Mouse (Mus musculus) erythroblast, embryonic 14.5 days (primary cell): Measurements from ENCODE around the gene Klf3. TPM values are rescaled to one million over a fixed set of nuclear protein-coding genes. Genes with fewer than 3 reads are reported as not detected.
"Not testable (repeated sequence)": the region's sequence is repeated elsewhere in the genome, so short reads cannot be mapped to it uniquely, and the experiment has no call there.

Experiments used
- H3K27me3 ChIP-seq: 2 replicates; pipeline ENCODE4 v1.6.1; 2012; ENCODE audit warnings: inconsistent platforms; ENCODE audit not compliant: control insufficient read depth
- H3K36me3 ChIP-seq: 2 replicates; pipeline ENCODE4 v1.6.1; 2012; ENCODE audit warnings: mild to moderate bottlenecking, inconsistent platforms; ENCODE audit not compliant: control insufficient read depth
- H3K4me1 ChIP-seq: 2 replicates; pipeline ENCODE4 v1.6.1; 2012; ENCODE audit warnings: inconsistent platforms; ENCODE audit not compliant: control insufficient read depth
- H3K4me3 ChIP-seq: replicated peaks from 2 replicates; pipeline ENCODE3; 2012; ENCODE audit warnings: moderate library complexity, mild to moderate bottlenecking, inconsistent platforms
- H3K9me3 ChIP-seq: 2 replicates; pipeline ENCODE4 v1.6.1; 2012; ENCODE audit warnings: low read length, inconsistent platforms, mixed read lengths; ENCODE audit not compliant: control insufficient read depth
- GATA1 ChIP-seq: IDR thresholded peaks from 2 replicates; pipeline ENCODE4 v1.6.1; 2012; ENCODE audit warnings: low read length, inconsistent platforms, mixed read lengths
- TAL1 ChIP-seq: IDR thresholded peaks from 3 replicates; pipeline ENCODE4 v1.6.1; 2012; ENCODE audit warnings: low read length, inconsistent platforms, mixed read lengths
- polyA plus RNA-seq: library from polyadenylated mRNA; stranded (reverse); fragments of >175 nt; gene quantifications from 2 replicates; pipeline ENCODE4 v1.2.3, GENCODE M21; 2012

The Klf3 gene
- polyA plus RNA-seq, 1 experiment = 88.0 TPM

DNA sequence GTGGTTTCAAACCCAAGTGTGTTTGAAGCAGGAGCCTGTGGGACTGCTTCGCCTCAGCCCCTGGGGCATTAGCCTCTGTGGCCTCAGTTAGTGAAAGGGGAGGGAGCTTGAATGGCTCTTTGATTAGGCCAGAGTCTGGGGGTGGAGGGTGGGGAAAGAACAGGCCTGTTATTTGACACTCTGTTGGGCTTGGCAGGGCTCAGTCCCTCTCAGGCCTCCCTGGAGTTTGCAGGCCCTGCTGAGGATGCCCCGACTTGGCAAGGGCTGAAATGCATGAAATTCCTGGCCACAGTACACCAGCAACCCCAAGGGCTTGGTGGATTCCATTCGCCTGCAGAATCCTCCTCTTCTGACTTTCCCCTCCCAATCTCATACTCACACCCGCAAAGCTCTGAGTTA lies 74.8 kb downstream of the Klf3 start:
- H3K9me3 ChIP-seq = no peaks in the 10 kb centered on the region
- no peaks in the 10 kb centered on the region for H3K4me1 ChIP-seq
- TF ChIP-seq TAL1 = no peak
- no peak for TF ChIP-seq GATA1

DNA sequence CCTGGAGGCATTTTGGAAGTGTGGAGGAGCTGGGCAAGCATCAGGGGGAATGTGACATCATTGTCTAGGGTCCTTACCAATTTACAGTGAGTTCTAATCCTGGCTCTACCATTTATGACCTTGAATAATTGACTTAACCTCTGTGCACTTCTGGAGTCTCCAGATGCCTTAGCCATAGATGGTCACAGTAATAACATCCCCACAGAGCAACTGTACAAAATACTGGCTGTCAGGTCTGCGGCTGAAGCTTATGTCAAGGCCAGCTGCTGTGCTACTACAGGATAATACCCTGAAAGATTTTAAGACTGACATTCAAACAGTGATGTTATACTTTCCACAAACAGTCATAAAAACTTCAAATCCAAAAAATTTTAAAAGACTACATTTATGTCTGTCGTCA lies 75.3 kb downstream of the Klf3 start:
- H3K27me3 ChIP-seq = no peaks in the 10 kb centered on the region
- H3K36me3 ChIP-seq = no peaks in the 10 kb centered on the region
- peaks cover 2% of the 10 kb centered on the region; the same call in 1 of the 2 replicates for H3K4me1 ChIP-seq
- no peaks in the 10 kb centered on the region for H3K9me3 ChIP-seq
- no peak for TF ChIP-seq TAL1
- no peak for TF ChIP-seq GATA1
- no peak overlapping the region for H3K4me3 ChIP-seq

More for the DNA sequence above, 74.8 kb downstream of the Klf3 start:
- H3K27me3 ChIP-seq = no peaks in the 10 kb centered on the region
- no peaks in the 10 kb centered on the region for H3K36me3 ChIP-seq
- H3K4me3 ChIP-seq = no peak overlapping the region

GRCm38 (mm10) chr5:64879241-64879640 lies 76.1 kb downstream of the Klf3 start:
- TF ChIP-seq GATA1 = no peak
- TF ChIP-seq TAL1 = no peak

DNA sequence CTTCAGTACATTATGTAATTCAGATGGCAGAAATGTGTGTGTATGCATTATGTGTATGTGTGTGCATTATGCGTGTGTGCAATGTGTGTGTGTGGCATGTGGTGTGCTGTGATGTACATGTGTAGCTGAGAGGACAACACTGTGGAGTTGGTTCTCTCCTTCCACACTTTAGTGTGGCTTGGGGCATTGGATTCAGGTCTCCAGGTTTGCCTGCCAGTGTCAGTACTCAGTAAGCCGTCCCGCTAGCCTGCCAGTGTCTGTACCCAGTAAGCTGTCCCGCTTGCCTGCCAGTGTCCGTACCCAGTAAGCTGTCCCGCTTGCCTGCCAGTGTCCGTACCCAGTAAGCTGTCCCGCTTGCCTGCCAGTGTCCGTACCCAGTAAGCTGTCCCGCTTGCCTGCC lies 78.4 kb downstream of the Klf3 start:
- not testable (repeated sequence) for H3K4me1 ChIP-seq, H3K27me3 ChIP-seq, H3K36me3 ChIP-seq, H3K9me3 ChIP-seq, H3K4me3 ChIP-seq

More at GRCm38 (mm10) chr5:64879241-64879640, 76.1 kb downstream of the Klf3 start:
- Histone ChIP-seq H3K36me3 (no peaks in the 10 kb centered on the region), H3K9me3 (no peaks in the 10 kb centered on the region), H3K4me3 (no peak overlapping the region), H3K27me3 (no peaks in the 10 kb centered on the region), H3K4me1 (peaks cover 9% of the 10 kb centered on the region)

DNA sequence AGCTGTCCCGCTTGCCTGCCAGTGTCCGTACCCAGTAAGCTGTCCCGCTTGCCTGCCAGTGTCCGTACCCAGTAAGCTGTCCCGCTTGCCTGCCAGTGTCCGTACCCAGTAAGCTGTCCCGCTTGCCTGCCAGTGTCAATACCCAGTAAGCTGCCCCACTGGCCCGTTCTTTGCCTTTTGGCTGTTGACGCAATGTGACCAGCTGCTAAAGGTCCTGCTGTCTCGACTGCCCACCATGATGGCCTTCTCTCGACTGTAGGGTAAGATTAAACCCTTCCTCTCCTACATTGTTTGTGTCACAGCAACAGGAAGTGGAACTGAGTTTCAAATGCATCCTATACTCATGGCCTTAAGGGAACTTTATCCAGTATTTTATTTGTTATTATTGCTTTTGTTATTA lies 78.8 kb downstream of the Klf3 start:
- H3K4me3 ChIP-seq, H3K4me1 ChIP-seq, H3K36me3 ChIP-seq, H3K9me3 ChIP-seq, H3K27me3 ChIP-seq: not testable (repeated sequence)

Other genes with a start within 250 kb of the Klf3 start
- not detected in 2 replicates for gene Tlr1, start 130.2 kb downstream of the Klf3 start, polyA plus RNA-seq
- gene Tlr6, start 156.7 kb downstream of the Klf3 start, polyA plus RNA-seq = not detected in 2 replicates
- not detected in 2 replicates for gene Fam114a1, start 166.7 kb downstream of the Klf3 start, polyA plus RNA-seq